Mouse (Mus musculus) embryonic stem cell, embryonic (primary cell): ENCODE results near the gene Plcb3.

Experiments
- CTCF ChIA-PET, 4 experiments: fragments of 300-600 bp in 2 of 4; fragments of 350-600 bp in 2 of 4; sonication (Branson Sonifier 250); formaldehyde crosslinking; loops; one replicate each; lab custom pipeline; 2022; ENCODE audit warnings: inconsistent platforms in 2 of 4; lab: Charles Lee
- POLR2A ChIA-PET, 4 experiments: fragments of 300-600 bp in 2 of 4; fragments of 350-600 bp in 2 of 4; sonication (Branson Sonifier 250); formaldehyde crosslinking; loops; one replicate each; lab custom pipeline; 2022; ENCODE audit warnings: antibody characterized with exemption in 4 of 4, inconsistent platforms in 1 of 4; lab: Charles Lee

Gene Plcb3

GRCm38 (mm10) chr19:6975537-6976521, at the start of gene Plcb3:
Plcb3 (minus strand) TSS chr19:6976470.
- CTCF ChIA-PET: interaction anchor here (0.5 to 1.1 kb wide), 10 partner anchors 9 to 207 kb away, joined by 3 to 9 read pairs (median 3); partner anchors contain the start of genes Dnajc4 (in 1 of the 4), Nudt22 (in 1 of the 4) and Trpt1 (in 1 of the 4)
- POLR2A ChIA-PET: interaction anchor here (0.6 to 8.9 kb wide), 44 partner anchors 9 to 613 kb away, joined by 3 to 99 read pairs (median 4); partner anchors contain the start of genes Nudt22 (in 3 of the 4), Trpt1 (in 3 of the 4), Bad (in 2 of the 4) and Stip1 (in 2 of the 4)

- CTCF ChIA-PET: interaction anchor here (0.5 to 1.8 kb wide), 40 partner anchors 10 to 598 kb away, joined by 3 to 27 read pairs (median 4); partner anchors contain the start of genes Stip1 (in 2 of the 4), Bad (in 1 of the 4), Catsperz (in 1 of the 4) and Fkbp2 (in 1 of the 4)
- POLR2A ChIA-PET: interaction anchor here (0.7 to 5.0 kb wide), 30 partner anchors 8 to 657 kb away, joined by 3 to 40 read pairs (median 3); partner anchors contain the start of genes Stip1 (in 3 of the 4), Nudt22 (in 2 of the 4), Trpt1 (in 2 of the 4) and Cox8a (in 1 of the 4)
These were observed 44.0 kb upstream of the Plcb3 start for GRCm38 (mm10) chr19:7020224-7020641.

- CTCF ChIA-PET: no interaction called here
- POLR2A ChIA-PET: interaction anchor here in 1 of 4 experiments (1.2 to 1.4 kb wide), 3 partner anchors 15 to 199 kb away, joined by 3 read pairs; partner anchors contain the start of gene Cox8a
These were observed 42.9 kb upstream of the Plcb3 start, which contains the start of gene Fermt3 for GRCm38 (mm10) chr19:7019191-7019590. Fermt3 (minus strand) TSS chr19:7019469.

- POLR2A ChIA-PET: interaction anchor here in 2 of 4 experiments (0.7 to 2.2 kb wide), 10 partner anchors 15 to 199 kb away, joined by 3 to 7 read pairs (median 3); partner anchors contain the start of genes Bad (in 1 of the 2), Cox8a (in 1 of the 2), Fkbp2 (in 1 of the 2) and Nudt22 (in 1 of the 2)
- CTCF ChIA-PET: interaction anchor here in 1 of 4 experiments (0.9 kb wide), 1 partner anchor 77 kb away, joined by 3 read pairs; the partner anchor contains the start of gene Bad
These were observed 42.3 kb upstream of the Plcb3 start for GRCm38 (mm10) chr19:7018546-7018945.

GRCm38 (mm10) chr19:7017541-7018457, 41.5 kb upstream of the Plcb3 start:
- POLR2A ChIA-PET: interaction anchor here in 3 of 4 experiments (0.7 to 2.2 kb wide), 12 partner anchors 14 to 200 kb away, joined by 3 to 7 read pairs (median 3); partner anchors contain the start of genes Bad (in 1 of the 3), Cox8a (in 1 of the 3), Fkbp2 (in 1 of the 3) and Nudt22 (in 1 of the 3)
- CTCF ChIA-PET: interaction anchor here in 2 of 4 experiments (0.5 to 1.0 kb wide), 4 partner anchors 22 to 352 kb away, joined by 3 read pairs; partner anchors contain the start of genes Bad (in 1 of the 2) and Stip1 (in 1 of the 2)

- CTCF ChIA-PET: interaction anchor here in 1 of 4 experiments (0.5 to 1.9 kb wide), 4 partner anchors 8 to 1082 kb away, joined by 3 to 6 read pairs (median 5); no protein-coding TSS in a partner anchor
- POLR2A ChIA-PET: interaction anchor here in 3 of 4 experiments (0.8 to 3.6 kb wide), 18 partner anchors 9 to 250 kb away, joined by 3 to 16 read pairs (median 4); partner anchors contain the start of genes Nudt22 (in 3 of the 3), Trpt1 (in 3 of the 3), Fkbp2 (in 2 of the 3) and Stip1 (in 2 of the 3)
These were observed 38.3 kb upstream of the Plcb3 start for GRCm38 (mm10) chr19:7014481-7015135.

GRCm38 (mm10) chr19:7013984-7014383, 37.7 kb upstream of the Plcb3 start:
- CTCF ChIA-PET: interaction anchor here in 2 of 4 experiments (0.6 to 1.9 kb wide), 5 partner anchors 8 to 78 kb away, joined by 4 to 8 read pairs (median 6); no protein-coding TSS in a partner anchor

GRCm38 (mm10) chr19:7012426-7012825, 36.2 kb upstream of the Plcb3 start:
- ChIA-PET POLR2A (interaction anchor here in 3 of 4 experiments (0.6 to 3.6 kb wide), 14 partner anchors 9 to 223 kb away, joined by 3 to 16 read pairs (median 5); partner anchors contain the start of genes Nudt22 (in 2 of the 3), Trpt1 (in 2 of the 3), Bad (in 1 of the 3) and Fkbp2 (in 1 of the 3)), CTCF (interaction anchor here in 1 of 4 experiments (1.9 to 3.4 kb wide), 2 partner anchors 10 to 33 kb away, joined by 6 to 10 read pairs; no protein-coding TSS in a partner anchor)

More at GRCm38 (mm10) chr19:7013984-7014383, 37.7 kb upstream of the Plcb3 start:
- POLR2A ChIA-PET: interaction anchor here in 3 of 4 experiments (0.6 to 3.6 kb wide), 26 partner anchors 8 to 745 kb away, joined by 3 to 16 read pairs (median 4); partner anchors contain the start of genes Nudt22 (in 3 of the 3), Trpt1 (in 3 of the 3), Fkbp2 (in 2 of the 3) and Stip1 (in 2 of the 3)

- CTCF ChIA-PET: no interaction called here
These were observed 30.8 kb upstream of the Plcb3 start for GRCm38 (mm10) chr19:7006892-7007593.

GRCm38 (mm10) chr19:6999360-7000063, 23.2 kb upstream of the Plcb3 start:
- ChIA-PET POLR2A (interaction anchor here (0.6 to 7.7 kb wide), 22 partner anchors 10 to 387 kb away, joined by 3 to 99 read pairs (median 4); partner anchors contain the start of genes Fkbp2 (in 2 of the 4), Plcb3 (in 2 of the 4), Bad (in 1 of the 4) and Esrra (in 1 of the 4)), CTCF (interaction anchor here in 3 of 4 experiments (0.5 to 1.3 kb wide), 6 partner anchors 20 to 1146 kb away, joined by 3 to 11 read pairs (median 3); no protein-coding TSS in a partner anchor)

More at GRCm38 (mm10) chr19:7006892-7007593, 30.8 kb upstream of the Plcb3 start:
- POLR2A ChIA-PET: interaction anchor here in 2 of 4 experiments (0.6 to 1.1 kb wide), 4 partner anchors 9 to 74 kb away, joined by 3 to 4 read pairs (median 3); partner anchors contain the start of genes Nudt22 (in 1 of the 2) and Trpt1 (in 1 of the 2)

GRCm38 (mm10) chr19:6997721-6998290, 21.5 kb upstream of the Plcb3 start:
- CTCF ChIA-PET: no interaction called here
- POLR2A ChIA-PET: interaction anchor here in 2 of 4 experiments (0.7 to 7.7 kb wide), 15 partner anchors 10 to 136 kb away, joined by 3 to 99 read pairs (median 4); partner anchors contain the start of genes Fkbp2 (in 2 of the 2), Plcb3 (in 2 of the 2), Stip1 (in 2 of the 2) and Bad (in 1 of the 2)

- ChIA-PET POLR2A (interaction anchor here (0.5 to 7.7 kb wide), 68 partner anchors 9 to 1722 kb away, joined by 3 to 99 read pairs (median 4); partner anchors contain the start of genes Fkbp2 (in 3 of the 4), Plcb3 (in 3 of the 4), Vegfb (in 3 of the 4) and Stip1 (in 2 of the 4)), CTCF (interaction anchor here (0.6 to 2.4 kb wide), 22 partner anchors 9 to 610 kb away, joined by 3 to 46 read pairs (median 4); partner anchors contain the start of genes Bad (in 1 of the 4), Fkbp2 (in 1 of the 4), Gpr137 (in 1 of the 4) and Plcb3 (in 1 of the 4))
These were observed 19.7 kb upstream of the Plcb3 start, which contains the start of the genes Nudt22 and Trpt1 for GRCm38 (mm10) chr19:6996006-6996405. Nudt22 (minus strand) TSS chr19:6996117. Trpt1 (plus strand) TSS chr19:6996131.
